Mouse (Mus musculus) ES-Bruce4 (cell line): ENCODE measurements around the gene Hspb7.
A peak's percentile ranks its signal among the peaks of the same experiment; 100 is the strongest.

Experiments
- CTCF ChIP-seq: IDR thresholded peaks from one replicate; pipeline ENCODE4 v1.8.1; 2011; ENCODE audit warnings: low read depth, low read length
- EP300 ChIP-seq: IDR thresholded peaks from 2 replicates; pipeline ENCODE4 v1.6.1; 2011; ENCODE audit warnings: low read depth, low read length; ENCODE audit not compliant: insufficient read depth
- POLR2A ChIP-seq: IDR thresholded peaks from one replicate; pipeline ENCODE4 v1.8.1; 2011; ENCODE audit warnings: low read length; ENCODE audit not compliant: insufficient read depth

DNA sequence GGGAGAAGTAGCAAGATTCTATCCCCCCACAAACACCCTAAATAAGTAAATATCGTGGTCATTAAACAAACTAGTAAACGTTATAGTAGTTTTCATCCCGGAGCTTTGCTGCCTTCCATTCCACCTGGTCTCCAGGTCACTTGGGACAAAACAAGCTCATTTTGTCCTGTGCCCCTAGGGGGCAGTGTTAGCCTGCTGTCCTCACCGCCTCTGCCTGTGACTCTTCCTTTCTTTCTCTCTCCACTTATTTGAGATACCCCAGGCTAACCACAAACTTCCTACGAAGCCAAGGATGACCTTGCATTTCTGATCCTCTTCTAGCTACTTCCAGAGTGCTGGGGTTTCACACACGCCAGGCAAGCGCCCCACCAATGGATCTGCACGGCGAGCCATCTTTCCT lies 10.4 kb downstream of the Hspb7 start:
- TF ChIP-seq POLR2A (no peak), EP300 (no peak), CTCF (peak; percentile 89)
